Mouse (Mus musculus): ENCODE measurements around the gene Asxl1.
A peak's percentile ranks its signal among the peaks of the same experiment; 100 is the strongest.

Asxl1 gene

DNA sequence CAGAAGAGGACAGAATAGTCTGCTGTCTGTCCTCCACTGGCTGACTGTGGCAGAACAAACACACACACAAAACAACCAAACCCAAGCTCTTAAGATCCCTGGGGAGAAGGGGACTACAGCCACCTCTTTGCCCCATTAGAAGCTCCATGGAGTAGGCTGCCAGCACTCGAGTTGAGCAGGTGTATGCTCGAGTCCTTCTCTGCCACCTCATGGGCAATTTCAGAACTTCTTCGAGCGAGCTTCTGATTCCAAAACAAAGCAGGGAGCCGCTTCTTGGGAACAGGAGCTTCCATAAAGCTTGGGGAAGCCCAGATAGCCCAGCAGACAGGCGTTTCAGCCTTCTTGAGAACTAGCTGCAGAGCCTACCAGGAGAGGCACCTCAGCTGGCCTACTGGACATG, 66.9 kb downstream of the Asxl1 start:
- peak; percentile 47 for DNase-seq (ENCODE audit: low read depth, low spot score)

- DNase-seq (ENCODE audit: low read depth, low spot score), result peak; percentile 41
Measured at GRCm38 (mm10) chr2:153414607-153415006, 69.0 kb downstream of the Asxl1 start.

- DNase-seq (ENCODE audit: low read depth, low spot score), result no peak
Measured at GRCm38 (mm10) chr2:153417841-153418240, 72.2 kb downstream of the Asxl1 start.

DNA sequence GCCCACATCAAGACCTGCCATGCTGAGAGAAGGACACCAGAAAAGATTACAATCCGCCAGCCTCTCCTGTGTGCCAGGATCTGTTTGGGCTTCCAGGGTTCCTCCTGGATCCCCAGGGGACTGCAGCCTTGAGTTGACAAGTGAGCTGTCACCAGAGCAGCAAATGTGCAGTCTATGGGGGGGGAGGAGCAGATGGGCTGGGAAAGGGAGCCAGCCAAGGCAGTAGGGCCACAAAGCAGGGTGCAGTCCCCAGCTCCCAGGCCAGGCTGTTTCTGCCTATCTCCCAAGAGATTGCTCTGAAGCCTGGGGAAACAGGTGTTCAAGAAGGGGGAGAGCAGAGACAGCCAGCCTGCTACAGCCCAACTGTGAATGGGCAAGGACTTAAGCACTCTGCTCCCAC, 72.8 kb downstream of the Asxl1 start:
- DNase-seq (ENCODE audit: low read depth, low spot score), result peak; percentile 49

- no peak for DNase-seq (ENCODE audit: low read depth, low spot score)
Measured at GRCm38 (mm10) chr2:153421233-153421632, 75.6 kb downstream of the Asxl1 start.

- peak; percentile 60 for DNase-seq (ENCODE audit: low read depth, low spot score)
Measured at GRCm38 (mm10) chr2:153422051-153422450, 76.4 kb downstream of the Asxl1 start.

- DNase-seq (ENCODE audit: low read depth, low spot score), result peak; percentile 74
Measured at GRCm38 (mm10) chr2:153423113-153423512, 77.5 kb downstream of the Asxl1 start.

- DNase-seq (ENCODE audit: low read depth, low spot score), result no peak
Measured at GRCm38 (mm10) chr2:153424557-153424956, 78.9 kb downstream of the Asxl1 start.

- DNase-seq (ENCODE audit: low read depth, low spot score), result no peak
Measured at GRCm38 (mm10) chr2:153425124-153425844, 79.7 kb downstream of the Asxl1 start.

- peak; percentile 92 for DNase-seq (ENCODE audit: low read depth, low spot score)
Measured at GRCm38 (mm10) chr2:153425998-153426670, 80.5 kb downstream of the Asxl1 start.

- no peak for DNase-seq (ENCODE audit: low read depth, low spot score)
Measured at GRCm38 (mm10) chr2:153426931-153427330, 81.3 kb downstream of the Asxl1 start.

GRCm38 (mm10) chr2:153428485-153428884, 82.9 kb downstream of the Asxl1 start:
- peak; percentile 78 for DNase-seq (ENCODE audit: low read depth, low spot score)

DNA sequence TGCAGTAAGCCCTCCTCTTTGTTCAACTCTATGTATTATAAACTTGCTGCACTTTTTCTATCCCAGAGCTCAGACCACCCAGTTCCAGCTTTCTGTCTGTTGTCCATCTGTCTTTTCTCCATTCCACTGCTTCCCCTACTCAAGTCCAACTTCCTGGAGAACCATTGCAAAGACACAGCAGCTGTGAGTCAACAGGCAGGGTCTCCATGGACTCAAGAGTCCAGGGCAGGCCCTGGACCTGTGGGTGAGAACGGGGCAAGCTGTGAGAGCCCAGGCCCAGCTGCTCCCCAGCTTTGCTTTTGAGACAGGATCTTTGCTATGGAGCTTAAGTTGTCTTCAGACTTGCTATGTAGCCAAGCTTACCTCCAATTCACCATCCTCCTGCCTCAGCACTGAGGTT, 84.9 kb downstream of the Asxl1 start:
- DNase-seq (ENCODE audit: low read depth, low spot score), result no peak

- DNase-seq (ENCODE audit: low read depth, low spot score), result no peak
Measured at GRCm38 (mm10) chr2:153432492-153432891, 86.9 kb downstream of the Asxl1 start.

- no peak for DNase-seq (ENCODE audit: low read depth, low spot score)
Measured at GRCm38 (mm10) chr2:153433859-153434258, 88.2 kb downstream of the Asxl1 start.

DNA sequence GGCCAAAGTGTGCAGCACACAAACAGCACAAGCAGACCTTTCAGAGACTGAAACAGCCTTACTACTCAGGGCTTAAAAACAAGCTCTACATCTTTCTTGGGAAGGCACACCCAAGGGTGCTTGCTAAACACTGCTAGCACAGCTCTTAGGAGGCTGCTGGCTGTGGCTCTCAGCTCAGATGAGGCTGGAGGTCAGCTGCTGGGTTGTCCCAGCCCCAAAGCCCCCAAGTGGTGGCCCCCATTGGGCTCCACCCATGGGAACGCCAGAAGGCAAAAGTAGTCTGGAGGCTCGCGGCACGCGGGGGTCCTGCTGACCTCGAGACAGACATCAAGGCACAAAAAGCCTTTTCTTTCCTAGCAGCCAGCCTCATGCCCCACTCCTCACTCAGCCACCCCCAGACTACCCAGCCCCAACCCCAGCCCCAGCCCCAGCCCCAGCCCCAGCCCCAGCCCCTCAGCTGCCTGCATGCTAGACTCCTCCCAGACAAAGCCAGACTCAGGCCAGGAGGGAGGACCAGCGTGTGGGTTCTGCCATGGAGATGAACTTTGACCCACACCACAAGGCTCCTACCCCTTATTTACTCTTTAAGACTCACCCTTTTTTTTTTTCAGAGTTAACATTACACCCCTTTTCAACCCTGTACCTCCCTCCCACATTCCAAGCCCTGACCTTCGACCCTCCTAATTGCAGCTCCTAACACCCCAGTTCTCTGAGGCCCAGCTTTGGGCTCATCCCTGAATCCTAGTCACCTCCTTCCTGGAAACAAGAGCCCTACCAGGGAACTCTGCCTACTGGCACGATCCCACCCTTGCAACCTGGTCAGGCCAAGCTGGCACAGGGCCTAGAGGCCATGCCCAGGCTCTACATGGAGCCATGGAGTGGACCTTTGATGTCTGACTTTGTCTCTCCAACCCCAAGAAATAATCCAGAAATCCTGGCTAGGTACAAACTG, 89.5 kb downstream of the Asxl1 start:
- peak; percentile 84 for DNase-seq (ENCODE audit: low read depth, low spot score)

GRCm38 (mm10) chr2:153436641-153437305, 91.1 kb downstream of the Asxl1 start:
- no peak for DNase-seq (ENCODE audit: low read depth, low spot score)

GRCm38 (mm10) chr2:153437306-153437659, 91.7 kb downstream of the Asxl1 start:
- no peak for DNase-seq (ENCODE audit: low read depth, low spot score)

GRCm38 (mm10) chr2:153440755-153441154, 95.1 kb downstream of the Asxl1 start:
- no peak for DNase-seq (ENCODE audit: low read depth, low spot score)

- no peak for DNase-seq (ENCODE audit: low read depth, low spot score)
Measured at GRCm38 (mm10) chr2:153441228-153441627, 95.6 kb downstream of the Asxl1 start.

- no peak for DNase-seq (ENCODE audit: low read depth, low spot score)
Measured at GRCm38 (mm10) chr2:153442720-153443119, 97.1 kb downstream of the Asxl1 start.

All from brain, adult 2 months (tissue).